Mouse (Mus musculus): Measurements from ENCODE around the gene 1700037C18Rik. TPM values are rescaled to one million over a fixed set of nuclear protein-coding genes. Genes with fewer than 3 reads are reported as not detected.
A peak's percentile ranks its signal among the peaks of the same experiment; 100 is the strongest.

Gene 1700037C18Rik
- polyA plus RNA-seq (2015; fragmentation: Nextera tagmentation; extraction: Ambion mirVana), result 7.9 and 10.9 TPM in 2 replicates

- peaks cover 6% of the 10 kb centered on the region for H3K4me1 ChIP-seq (ENCODE audit: insufficient read depth, low read length)
- no peaks in the 10 kb centered on the region for H3K9me3 ChIP-seq (ENCODE audit: low read length)
- peak within 1 kb of the TSS; percentile 71 for H3K4me3 ChIP-seq (ENCODE audit: low read length)
- WGBS, result under 1% methylated on average over 33 of the region's 33 CpGs
- no peaks in the 10 kb centered on the region for H3K27me3 ChIP-seq (ENCODE audit: insufficient read depth, low read length)
- peak; percentile 99 for ATAC-seq (ENCODE audit: low FRiP score, low TSS enrichment)
- H3K4me2 ChIP-seq (replicated peaks; ENCODE audit: low read depth, low read length), result peak within 1 kb of the TSS; percentile 73
- peak within 1 kb of the TSS; percentile 79 for H3K27ac ChIP-seq (ENCODE audit: low read length)
- H3K9ac ChIP-seq (replicated peaks; ENCODE audit: low read length), result peak within 1 kb of the TSS; percentile 79
- H3K36me3 ChIP-seq (ENCODE audit: insufficient read depth, low read length), result peaks cover 39% of the 10 kb centered on the region
Observed at GRCm38 (mm10) chr16:3908537-3909111, at the start of gene 1700037C18Rik, which contains the start of gene Cluap1. TSS of gene 1700037C18Rik (minus strand) at chr16:3908689. TSS of gene Cluap1 (plus strand) at chr16:3908801.

- Histone ChIP-seq H3K27me3 (ENCODE audit: insufficient read depth, low read length) (no peaks in the 10 kb centered on the region), H3K4me2 (replicated peaks; ENCODE audit: low read depth, low read length) (no peak overlapping the region), H3K9me3 (ENCODE audit: low read length) (no peaks in the 10 kb centered on the region), H3K4me1 (ENCODE audit: insufficient read depth, low read length) (no peaks in the 10 kb centered on the region), H3K27ac (ENCODE audit: low read length) (no peak overlapping the region), H3K9ac (replicated peaks; ENCODE audit: low read length) (no peak overlapping the region), H3K4me3 (ENCODE audit: low read length) (no peak overlapping the region), H3K36me3 (ENCODE audit: insufficient read depth, low read length) (no peaks in the 10 kb centered on the region)
- 90% methylated on average over 6 of the region's 6 CpGs for WGBS
- ATAC-seq (ENCODE audit: low FRiP score, low TSS enrichment), result no peak
Observed at GRCm38 (mm10) chr16:3956369-3956768, 47.9 kb upstream of the 1700037C18Rik start.

- Histone ChIP-seq H3K9me3 (ENCODE audit: low read length) (no peaks in the 10 kb centered on the region), H3K4me2 (replicated peaks; ENCODE audit: low read depth, low read length) (no peak overlapping the region), H3K27me3 (ENCODE audit: insufficient read depth, low read length) (no peaks in the 10 kb centered on the region), H3K9ac (replicated peaks; ENCODE audit: low read length) (no peak overlapping the region), H3K4me3 (ENCODE audit: low read length) (no peak overlapping the region), H3K4me1 (ENCODE audit: insufficient read depth, low read length) (no peaks in the 10 kb centered on the region), H3K27ac (ENCODE audit: low read length) (no peak overlapping the region), H3K36me3 (ENCODE audit: insufficient read depth, low read length) (no peaks in the 10 kb centered on the region)
- WGBS, result 71% methylated on average over 1 of the region's 1 CpGs
- no peak for ATAC-seq (ENCODE audit: low FRiP score, low TSS enrichment)
Observed at GRCm38 (mm10) chr16:3951141-3951540, 42.7 kb upstream of the 1700037C18Rik start.

- Histone ChIP-seq H3K4me1 (ENCODE audit: insufficient read depth, low read length) (no peaks in the 10 kb centered on the region), H3K27me3 (ENCODE audit: insufficient read depth, low read length) (no peaks in the 10 kb centered on the region), H3K4me3 (ENCODE audit: low read length) (no peak overlapping the region), H3K4me2 (replicated peaks; ENCODE audit: low read depth, low read length) (no peak overlapping the region), H3K36me3 (ENCODE audit: insufficient read depth, low read length) (peaks cover 47% of the 10 kb centered on the region), H3K9me3 (ENCODE audit: low read length) (no peaks in the 10 kb centered on the region), H3K9ac (replicated peaks; ENCODE audit: low read length) (no peak overlapping the region), H3K27ac (ENCODE audit: low read length) (no peak overlapping the region)
- 86% methylated on average over 4 of the region's 4 CpGs for WGBS
- no peak for ATAC-seq (ENCODE audit: low FRiP score, low TSS enrichment)
Observed at GRCm38 (mm10) chr16:3934701-3935100, 26.2 kb upstream of the 1700037C18Rik start.

- Histone ChIP-seq H3K27ac (ENCODE audit: low read length) (no peak overlapping the region), H3K9me3 (ENCODE audit: low read length) (no peaks in the 10 kb centered on the region), H3K4me2 (replicated peaks; ENCODE audit: low read depth, low read length) (no peak overlapping the region), H3K4me3 (ENCODE audit: low read length) (no peak overlapping the region), H3K27me3 (ENCODE audit: insufficient read depth, low read length) (no peaks in the 10 kb centered on the region), H3K9ac (replicated peaks; ENCODE audit: low read length) (no peak overlapping the region), H3K4me1 (ENCODE audit: insufficient read depth, low read length) (no peaks in the 10 kb centered on the region), H3K36me3 (ENCODE audit: insufficient read depth, low read length) (peaks cover 44% of the 10 kb centered on the region)
- 95% methylated on average over 1 of the region's 1 CpGs for WGBS
- no peak for ATAC-seq (ENCODE audit: low FRiP score, low TSS enrichment)
Observed at GRCm38 (mm10) chr16:3934091-3934490, 25.6 kb upstream of the 1700037C18Rik start.

GRCm38 (mm10) chr16:3933536-3933935 is 25.0 kb upstream of the 1700037C18Rik start:
- peaks cover 41% of the 10 kb centered on the region for H3K36me3 ChIP-seq (ENCODE audit: insufficient read depth, low read length)

GRCm38 (mm10) chr16:3929151-3929550 is 20.7 kb upstream of the 1700037C18Rik start:
- Histone ChIP-seq H3K27ac (ENCODE audit: low read length) (no peak overlapping the region), H3K4me3 (ENCODE audit: low read length) (no peak overlapping the region), H3K27me3 (ENCODE audit: insufficient read depth, low read length) (no peaks in the 10 kb centered on the region), H3K4me2 (replicated peaks; ENCODE audit: low read depth, low read length) (no peak overlapping the region), H3K36me3 (ENCODE audit: insufficient read depth, low read length) (peaks cover 49% of the 10 kb centered on the region), H3K9ac (replicated peaks; ENCODE audit: low read length) (no peak overlapping the region), H3K4me1 (ENCODE audit: insufficient read depth, low read length) (no peaks in the 10 kb centered on the region), H3K9me3 (ENCODE audit: low read length) (no peaks in the 10 kb centered on the region)
- ATAC-seq (ENCODE audit: low FRiP score, low TSS enrichment), result no peak
- WGBS, result 74% methylated on average over 7 of the region's 7 CpGs

More at GRCm38 (mm10) chr16:3933536-3933935, 25.0 kb upstream of the 1700037C18Rik start:
- H3K4me2 ChIP-seq (replicated peaks; ENCODE audit: low read depth, low read length), result no peak overlapping the region
- H3K4me1 ChIP-seq (ENCODE audit: insufficient read depth, low read length), result no peaks in the 10 kb centered on the region
- whole genome bisulfite sequencing, result 89% methylated on average over 6 of the region's 6 CpGs
- H3K27me3 ChIP-seq (ENCODE audit: insufficient read depth, low read length), result no peaks in the 10 kb centered on the region
- no peaks in the 10 kb centered on the region for H3K9me3 ChIP-seq (ENCODE audit: low read length)
- no peak overlapping the region for H3K4me3 ChIP-seq (ENCODE audit: low read length)
- no peak overlapping the region for H3K27ac ChIP-seq (ENCODE audit: low read length)
- H3K9ac ChIP-seq (replicated peaks; ENCODE audit: low read length), result no peak overlapping the region
- ATAC-seq (ENCODE audit: low FRiP score, low TSS enrichment), result no peak

- Histone ChIP-seq H3K9me3 (ENCODE audit: low read length) (no peaks in the 10 kb centered on the region), H3K4me3 (ENCODE audit: low read length) (no peak overlapping the region), H3K27me3 (ENCODE audit: insufficient read depth, low read length) (no peaks in the 10 kb centered on the region), H3K4me1 (ENCODE audit: insufficient read depth, low read length) (no peaks in the 10 kb centered on the region), H3K36me3 (ENCODE audit: insufficient read depth, low read length) (peaks cover 44% of the 10 kb centered on the region), H3K9ac (replicated peaks; ENCODE audit: low read length) (no peak overlapping the region), H3K4me2 (replicated peaks; ENCODE audit: low read depth, low read length) (no peak overlapping the region), H3K27ac (ENCODE audit: low read length) (no peak overlapping the region)
- ATAC-seq (ENCODE audit: low FRiP score, low TSS enrichment), result no peak
- 71% methylated on average over 1 of the region's 1 CpGs for WGBS
Observed at GRCm38 (mm10) chr16:3928582-3928981, 20.1 kb upstream of the 1700037C18Rik start.

- H3K4me2 ChIP-seq (replicated peaks; ENCODE audit: low read depth, low read length), result no peak overlapping the region
- no peaks in the 10 kb centered on the region for H3K27me3 ChIP-seq (ENCODE audit: insufficient read depth, low read length)
- H3K4me3 ChIP-seq (ENCODE audit: low read length), result no peak overlapping the region
- WGBS, result 45% methylated on average over 4 of the region's 4 CpGs
- H3K4me1 ChIP-seq (ENCODE audit: insufficient read depth, low read length), result no peaks in the 10 kb centered on the region
- no peak for ATAC-seq (ENCODE audit: low FRiP score, low TSS enrichment)
- no peak overlapping the region for H3K27ac ChIP-seq (ENCODE audit: low read length)
- peaks cover 46% of the 10 kb centered on the region for H3K36me3 ChIP-seq (ENCODE audit: insufficient read depth, low read length)
- H3K9me3 ChIP-seq (ENCODE audit: low read length), result no peaks in the 10 kb centered on the region
- H3K9ac ChIP-seq (replicated peaks; ENCODE audit: low read length), result no peak overlapping the region
Observed at GRCm38 (mm10) chr16:3923966-3924365, 15.5 kb upstream of the 1700037C18Rik start.

- Histone ChIP-seq H3K27me3 (ENCODE audit: insufficient read depth, low read length) (no peaks in the 10 kb centered on the region), H3K9me3 (ENCODE audit: low read length) (no peaks in the 10 kb centered on the region), H3K4me2 (replicated peaks; ENCODE audit: low read depth, low read length) (no peak overlapping the region), H3K4me1 (ENCODE audit: insufficient read depth, low read length) (no peaks in the 10 kb centered on the region), H3K9ac (replicated peaks; ENCODE audit: low read length) (no peak overlapping the region), H3K27ac (ENCODE audit: low read length) (no peak overlapping the region), H3K36me3 (ENCODE audit: insufficient read depth, low read length) (peaks cover 44% of the 10 kb centered on the region), H3K4me3 (ENCODE audit: low read length) (no peak overlapping the region)
- WGBS, result 80% methylated on average over 3 of the region's 3 CpGs
- ATAC-seq (ENCODE audit: low FRiP score, low TSS enrichment), result no peak
Observed at GRCm38 (mm10) chr16:3923515-3923914, 15.0 kb upstream of the 1700037C18Rik start.

All from kidney, embryonic 16.5 days (tissue).